ENCODE assay signal across 13 mouse cellular contexts in the genomic region with DNA sequence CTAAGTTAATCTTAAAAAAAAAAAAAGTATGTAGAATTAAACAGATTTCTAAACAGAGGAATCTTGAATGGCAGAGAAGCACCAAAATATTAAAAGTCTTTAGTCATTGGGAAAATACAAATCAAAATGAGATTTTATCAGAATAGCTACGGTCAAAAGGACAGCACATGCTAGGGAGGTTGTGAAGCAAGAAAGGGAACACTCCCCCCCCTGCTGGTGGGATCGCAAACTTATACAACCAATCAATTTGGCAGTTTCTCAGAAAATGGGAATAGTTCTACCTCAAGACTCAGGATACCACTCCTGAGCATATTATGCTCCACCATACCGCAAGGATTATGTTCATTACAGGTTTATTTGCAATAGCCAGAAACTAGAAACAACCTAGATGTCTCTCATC.
DNase-seq lines count a peak whose midpoint lies in the region; ATAC-seq and TF ChIP-seq lines count a peak whose summit lies in the region.
"Had no signal": no experiment of that assay in that cellular context is flagged by ENCODE, and none has a peak within 500 bp of the region (broad histone marks: within the 10 kb centered on the region; RNA-seq: fewer than 3 reads in every experiment).

No protein-coding gene starts in this region.

- TF ChIP-seq EP300 in ES-Bruce4 (IDR thresholded peaks at IDR 0.05; ENCODE audit: insufficient read depth, low read depth, low read length): no peak

- TF ChIP-seq POLR2A in ES-Bruce4 (IDR thresholded peaks at IDR 0.05; ENCODE audit: insufficient read depth, low read length): no peak

- H3K4me1 ChIP-seq in ES-Bruce4 (ENCODE audit: control insufficient read depth, insufficient read depth, low read length): no peaks in the 10 kb centered on the region
- H3K4me1 ChIP-seq: heart, embryonic 12.5 days; stomach, embryonic 15.5 days had no signal

- H3K9ac ChIP-seq in ES-Bruce4 (ENCODE audit: low read depth, poor library complexity, severe bottlenecking): no peak overlapping the region
- H3K9ac ChIP-seq: heart, embryonic 12.5 days; stomach, embryonic 15.5 days had no signal

- H3K4me3 ChIP-seq in left cerebral cortex, adult 2 months: no peak overlapping the region
- H3K4me3 ChIP-seq in ES-Bruce4 (ENCODE audit: low read depth, low read length): no peak overlapping the region
- H3K4me3 ChIP-seq: heart, embryonic 12.5 days; myocyte; stomach, embryonic 15.5 days had no signal

- H3K27me3 ChIP-seq in ES-Bruce4 (ENCODE audit: control insufficient read depth, insufficient read depth, low read length, poor library complexity, severe bottlenecking): no peaks in the 10 kb centered on the region
- H3K27me3 ChIP-seq: heart, embryonic 12.5 days; stomach, embryonic 15.5 days had no signal

- intact Hi-C loops in left cerebral cortex, adult 2 months (cut with DNase I): loop anchor here (10.0 kb wide), 1 partner anchor 1061 kb away; no protein-coding TSS in a partner anchor
- intact Hi-C loops in left cerebral cortex, postnatal 36 days (cut with DNase I): no loop called here

- TF ChIP-seq CTCF in left cerebral cortex, adult 2 months (IDR thresholded peaks at IDR 0.05): peak; percentile 22
- peak; percentile 5 for TF ChIP-seq CTCF in ES-Bruce4 (IDR thresholded peaks at IDR 0.05; ENCODE audit: low read depth, low read length)

- H3K36me3 ChIP-seq in ES-Bruce4 (ENCODE audit: control insufficient read depth, insufficient read depth, low read length, poor library complexity, severe bottlenecking): no peaks in the 10 kb centered on the region
- H3K36me3 ChIP-seq: heart, embryonic 12.5 days; stomach, embryonic 15.5 days had no signal

- H3K27ac ChIP-seq in left cerebral cortex, adult 2 months: no peak overlapping the region
- no peak overlapping the region for H3K27ac ChIP-seq in ES-Bruce4 (ENCODE audit: insufficient read depth, low read length)
- H3K27ac ChIP-seq: stomach, embryonic 15.5 days had no signal

- no peaks in the 10 kb centered on the region for H3K9me3 ChIP-seq in ES-Bruce4 (replicated peaks; ENCODE audit: control insufficient read depth, insufficient read depth, low read length, poor library complexity, severe bottlenecking)
- H3K9me3 ChIP-seq: heart, embryonic 12.5 days; stomach, embryonic 15.5 days had no signal

- no peak for ATAC-seq in activated CD4-positive, CD25-positive, alpha-beta regulatory T cell, adult 4 months

- DNase-seq in left cerebral cortex, adult 2 months (ENCODE audit: extremely low spot score in 1 of 2, low spot score in 2 of 2): no peak
- no peak for DNase-seq in left cerebral cortex, postnatal 36 days (ENCODE audit: low spot score in 2 of 2)
- peak; percentile 47 for DNase-seq in A20 (ENCODE audit: low read depth, low spot score)
- peak; percentile 4 for DNase-seq in c-Kit-positive CD71-positive TER-119-positive erythroid progenitor cells, embryonic 14.5 days (ENCODE audit: low spot score)
- no peak for DNase-seq in heart, adult 11 months
- DNase-seq: cerebellum, adult 8-10 months; kidney, adult 18-20 months; right cerebral cortex, postnatal 4 days had no signal

Comparison
In these comparisons a context has a peak if more than half of its experiments do, and no peak if none do; other contexts are left out.
1. DNase-seq: peak in A20 (single experiment) and c-Kit-positive CD71-positive TER-119-positive erythroid progenitor cells, embryonic 14.5 days (single experiment); none in left cerebral cortex, adult 2 months (0 of 2), left cerebral cortex, postnatal 36 days (0 of 2) and heart, adult 11 months (single experiment).